Mouse (Mus musculus) stomach, embryonic 16.5 days (tissue): ENCODE data around the gene Trmu. TPM values are rescaled to one million over a fixed set of nuclear protein-coding genes. Genes with fewer than 3 reads are reported as not detected.

Experiments used
- ATAC-seq: fragments of 200-750 bp; cut with Nextera tagmentation; 2 replicates; pipeline ENCODE4 v1.8.0; 2017; ENCODE audit warnings: moderate number of reproducible peaks, moderate TSS enrichment; ENCODE audit not compliant: insufficient read depth, low FRiP score
- H3K27ac ChIP-seq: fragments of 300-500 bp; sonication (generic); 2 replicates; pipeline ENCODE4 v1.5.1; 2014; ENCODE audit warnings: low read length
- H3K27me3 ChIP-seq: fragments of 300-500 bp; sonication (generic); 2 replicates; pipeline ENCODE4 v1.6.1; 2014; ENCODE audit warnings: low read length, control low read depth, mixed read lengths; ENCODE audit not compliant: control insufficient read depth, insufficient read depth
- H3K36me3 ChIP-seq: fragments of 300-500 bp; sonication (generic); 2 replicates; pipeline ENCODE4 v1.6.1; 2014; ENCODE audit warnings: low read length; ENCODE audit not compliant: control insufficient read depth, insufficient read depth
- H3K4me1 ChIP-seq: fragments of 300-500 bp; sonication (generic); 2 replicates; pipeline ENCODE4 v1.6.1; 2014; ENCODE audit warnings: low read length, control low read depth, mixed read lengths; ENCODE audit not compliant: control insufficient read depth, insufficient read depth
- H3K4me2 ChIP-seq: fragments of 300-500 bp; sonication (generic); 2 replicates; pipeline ENCODE4 v1.6.1; 2014; ENCODE audit warnings: low read depth, low read length, mixed read lengths
- H3K4me3 ChIP-seq: fragments of 300-500 bp; sonication (generic); replicated peaks from 2 replicates; pipeline ENCODE4 v1.5.1; 2014; ENCODE audit warnings: mild to moderate bottlenecking, low read length
- H3K9ac ChIP-seq: fragments of 300-500 bp; sonication (generic); 2 replicates; pipeline ENCODE4 v1.6.1; 2014; ENCODE audit warnings: low read length
- H3K9me3 ChIP-seq: fragments of 300-500 bp; sonication (generic); replicated peaks from 2 replicates; pipeline ENCODE4 v1.6.1; 2016; ENCODE audit warnings: low read length, control low read depth; ENCODE audit not compliant: control insufficient read depth
- WGBS: fragments of 180-500 bp; shearing (Covaris S2); extraction: QIAGEN DNeasy Blood & Tissue Kit; methylation state at CpG from one replicate; pipeline ENCODE4 v1.1.7; 2014; 5-methylcytosine and 5-hydroxymethylcytosine counted together
- polyA plus RNA-seq: library from polyadenylated mRNA; unstranded; fragments of >200 nt; fragmentation: Nextera tagmentation; extraction: Ambion mirVana; gene quantifications from 2 replicates; pipeline ENCODE4 v1.2.1, GENCODE M21; 2015

The Trmu gene
- polyA plus RNA-seq, 1 experiment from 2014 or later: 42.9 TPM

GRCm38 (mm10) chr15:85891971-85892370 lies 12.9 kb downstream of the Trmu start:
- Histone ChIP-seq H3K4me2 (no peak overlapping the region), H3K4me3 (no peak overlapping the region), H3K9me3 (no peaks in the 10 kb centered on the region), H3K9ac (no peak overlapping the region), H3K27ac (no peak overlapping the region), H3K27me3 (no peaks in the 10 kb centered on the region), H3K4me1 (no peaks in the 10 kb centered on the region), H3K36me3 (peaks cover 25% of the 10 kb centered on the region)
- no peak for ATAC-seq
- 78% methylated on average over 10 of the region's 10 CpGs for WGBS

- no peak overlapping the region for H3K4me2 ChIP-seq
- H3K9me3 ChIP-seq: no peaks in the 10 kb centered on the region
- 86% methylated on average over 13 of the region's 13 CpGs for WGBS
- peaks cover 23% of the 10 kb centered on the region for H3K36me3 ChIP-seq
- no peak overlapping the region for H3K4me3 ChIP-seq
- H3K9ac ChIP-seq: no peak overlapping the region
- no peak for ATAC-seq
- no peaks in the 10 kb centered on the region for H3K27me3 ChIP-seq
- no peaks in the 10 kb centered on the region for H3K4me1 ChIP-seq
- no peak overlapping the region for H3K27ac ChIP-seq
Observed at GRCm38 (mm10) chr15:85892498-85893118, 13.5 kb downstream of the Trmu start.

GRCm38 (mm10) chr15:85893871-85894270 lies 14.8 kb downstream of the Trmu start:
- no peak for ATAC-seq
- H3K4me2 ChIP-seq: no peak overlapping the region
- peaks cover 22% of the 10 kb centered on the region for H3K36me3 ChIP-seq
- H3K4me3 ChIP-seq: no peak overlapping the region
- H3K27ac ChIP-seq: no peak overlapping the region
- H3K4me1 ChIP-seq: no peaks in the 10 kb centered on the region
- no peaks in the 10 kb centered on the region for H3K9me3 ChIP-seq
- 85% methylated on average over 7 of the region's 7 CpGs for WGBS
- no peaks in the 10 kb centered on the region for H3K27me3 ChIP-seq
- no peak overlapping the region for H3K9ac ChIP-seq

- Histone ChIP-seq H3K27ac (no peak overlapping the region), H3K4me1 (no peaks in the 10 kb centered on the region), H3K4me3 (no peak overlapping the region), H3K9ac (no peak overlapping the region), H3K27me3 (no peaks in the 10 kb centered on the region), H3K9me3 (no peaks in the 10 kb centered on the region), H3K4me2 (no peak overlapping the region), H3K36me3 (peaks cover 19% of the 10 kb centered on the region)
- ATAC-seq: peak; percentile 39; the same call in 1 of the 2 replicates
- WGBS: 13% methylated on average over 8 of the region's 8 CpGs
Observed at GRCm38 (mm10) chr15:85896284-85896683, 17.2 kb downstream of the Trmu start.

- Histone ChIP-seq H3K9me3 (no peaks in the 10 kb centered on the region), H3K4me1 (no peaks in the 10 kb centered on the region), H3K4me3 (no peak overlapping the region), H3K27ac (no peak overlapping the region), H3K27me3 (no peaks in the 10 kb centered on the region), H3K4me2 (no peak overlapping the region), H3K9ac (no peak overlapping the region), H3K36me3 (peaks cover 19% of the 10 kb centered on the region)
- no peak for ATAC-seq
- 83% methylated on average over 10 of the region's 10 CpGs for WGBS
Observed at GRCm38 (mm10) chr15:85897113-85897512, 18.0 kb downstream of the Trmu start.

- Histone ChIP-seq H3K4me2 (no peak overlapping the region), H3K4me1 (no peaks in the 10 kb centered on the region), H3K9me3 (no peaks in the 10 kb centered on the region), H3K27ac (no peak overlapping the region), H3K9ac (no peak overlapping the region), H3K27me3 (no peaks in the 10 kb centered on the region), H3K36me3 (peaks cover 16% of the 10 kb centered on the region), H3K4me3 (no peak overlapping the region)
- no peak for ATAC-seq
- 68% methylated on average over 6 of the region's 6 CpGs for WGBS
Observed at GRCm38 (mm10) chr15:85899396-85899795, 20.3 kb downstream of the Trmu start.

- ATAC-seq: no peak
- Histone ChIP-seq H3K36me3 (peaks cover 7% of the 10 kb centered on the region; the same call in 1 of the 2 replicates), H3K4me1 (no peaks in the 10 kb centered on the region), H3K4me2 (no peak overlapping the region), H3K27me3 (no peaks in the 10 kb centered on the region), H3K27ac (no peak overlapping the region), H3K9ac (no peak overlapping the region), H3K4me3 (no peak overlapping the region), H3K9me3 (no peaks in the 10 kb centered on the region)
- 72% methylated on average over 8 of the region's 8 CpGs for WGBS
Observed at GRCm38 (mm10) chr15:85900318-85900717, 21.2 kb downstream of the Trmu start.

GRCm38 (mm10) chr15:85900801-85901200 lies 21.7 kb downstream of the Trmu start:
- ATAC-seq: no peak
- no peak overlapping the region for H3K4me3 ChIP-seq
- WGBS: 85% methylated on average over 12 of the region's 12 CpGs
- H3K27me3 ChIP-seq: no peaks in the 10 kb centered on the region
- peaks cover 3% of the 10 kb centered on the region; the same call in 1 of the 2 replicates for H3K36me3 ChIP-seq
- no peak overlapping the region for H3K27ac ChIP-seq
- no peak overlapping the region for H3K9ac ChIP-seq
- H3K9me3 ChIP-seq: no peaks in the 10 kb centered on the region
- no peaks in the 10 kb centered on the region for H3K4me1 ChIP-seq
- no peak overlapping the region for H3K4me2 ChIP-seq

GRCm38 (mm10) chr15:85902505-85902904 lies 23.4 kb downstream of the Trmu start:
- Histone ChIP-seq H3K9ac (no peak overlapping the region), H3K9me3 (no peaks in the 10 kb centered on the region), H3K27me3 (no peaks in the 10 kb centered on the region), H3K4me2 (no peak overlapping the region), H3K36me3 (no peaks in the 10 kb centered on the region), H3K27ac (no peak overlapping the region), H3K4me1 (no peaks in the 10 kb centered on the region), H3K4me3 (no peak overlapping the region)
- ATAC-seq: no peak
- WGBS: 77% methylated on average over 10 of the region's 10 CpGs
